Mouse (Mus musculus) embryonic facial prominence, embryonic 10.5 days (tissue): ENCODE results near the gene Wdr1. TPM values are rescaled to one million over a fixed set of nuclear protein-coding genes. Genes with fewer than 3 reads are reported as not detected.

ENCODE experiments used
- DNase-seq: peaks from one replicate; pipeline ENCODE4 v3.0.0-alpha.2; 2017; ENCODE audit warnings: low spot score
- H3K27ac ChIP-seq: fragments of 300-500 bp; sonication (generic); replicated peaks from 2 replicates; pipeline ENCODE4 v1.5.1; 2016; ENCODE audit warnings: mild to moderate bottlenecking
- H3K27me3 ChIP-seq: fragments of 300-500 bp; sonication (generic); replicated peaks from 2 replicates; pipeline ENCODE4 v1.6.1; 2016; ENCODE audit warnings: low read depth, mild to moderate bottlenecking; ENCODE audit not compliant: poor library complexity, severe bottlenecking
- H3K36me3 ChIP-seq: fragments of 300-500 bp; sonication (generic); replicated peaks from 2 replicates; pipeline ENCODE4 v1.6.1; 2016; ENCODE audit warnings: mild to moderate bottlenecking, moderate library complexity
- H3K4me1 ChIP-seq: fragments of 300-500 bp; sonication (generic); 2 replicates; pipeline ENCODE4 v1.6.1; 2016
- H3K4me3 ChIP-seq: fragments of 300-500 bp; sonication (generic); 2 replicates; pipeline ENCODE4 v1.5.1; 2016; ENCODE audit warnings: mild to moderate bottlenecking, moderate library complexity
- H3K9me3 ChIP-seq: fragments of 300-500 bp; sonication (generic); 2 replicates; pipeline ENCODE4 v1.6.1; 2016; ENCODE audit warnings: mild to moderate bottlenecking
- WGBS: fragments of 180-500 bp; shearing (Covaris S2); methylation state at CpG from one replicate; pipeline ENCODE4 v1.1.7; 2016; 5-methylcytosine and 5-hydroxymethylcytosine counted together
- polyA plus RNA-seq: library from polyadenylated mRNA; unstranded; fragments of >200 nt; fragmentation: Nextera tagmentation; extraction: Ambion mirVana; gene quantifications from 2 replicates; pipeline ENCODE4 v1.2.1, GENCODE M21; 2016

Gene Wdr1
- polyA plus RNA-seq, 1 experiment from 2014 or later, result 203 TPM

DNA sequence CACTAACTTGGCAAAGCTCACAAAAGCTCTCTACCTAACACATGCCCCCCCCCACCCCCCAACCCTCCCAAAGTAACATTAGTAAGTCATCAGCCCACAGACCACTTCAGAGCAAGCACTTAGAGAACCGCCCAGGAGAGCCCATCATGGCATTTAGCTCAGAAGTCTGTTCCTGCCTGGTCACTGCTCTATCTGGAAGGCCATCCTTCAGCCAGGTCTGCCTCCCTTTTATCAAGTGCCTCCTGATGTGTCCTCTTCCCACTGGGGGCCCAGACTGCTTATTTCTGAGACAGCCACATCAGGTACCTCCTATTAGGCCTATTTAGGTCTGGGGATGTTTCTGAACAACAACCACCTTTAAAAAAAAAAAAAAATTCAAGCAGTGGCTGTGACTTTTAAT is 22.1 kb downstream of the Wdr1 start:
- Histone ChIP-seq H3K27ac (no peak overlapping the region), H3K36me3 (peaks cover 100% of the 10 kb centered on the region), H3K4me1 (no peaks in the 10 kb centered on the region), H3K9me3 (no peaks in the 10 kb centered on the region), H3K27me3 (no peaks in the 10 kb centered on the region), H3K4me3 (no peak overlapping the region)
- no peak for DNase-seq
- 83% methylated on average over 1 of the region's 1 CpGs for WGBS

GRCm38 (mm10) chr5:38538508-38538907 is 24.5 kb downstream of the Wdr1 start:
- H3K27me3 ChIP-seq, result no peaks in the 10 kb centered on the region
- H3K27ac ChIP-seq, result no peak overlapping the region
- no peak overlapping the region for H3K4me3 ChIP-seq
- H3K36me3 ChIP-seq, result peaks cover 100% of the 10 kb centered on the region
- no peaks in the 10 kb centered on the region for H3K4me1 ChIP-seq
- H3K9me3 ChIP-seq, result no peaks in the 10 kb centered on the region
- 93% methylated on average over 8 of the region's 8 CpGs for WGBS
- DNase-seq, result no peak

DNA sequence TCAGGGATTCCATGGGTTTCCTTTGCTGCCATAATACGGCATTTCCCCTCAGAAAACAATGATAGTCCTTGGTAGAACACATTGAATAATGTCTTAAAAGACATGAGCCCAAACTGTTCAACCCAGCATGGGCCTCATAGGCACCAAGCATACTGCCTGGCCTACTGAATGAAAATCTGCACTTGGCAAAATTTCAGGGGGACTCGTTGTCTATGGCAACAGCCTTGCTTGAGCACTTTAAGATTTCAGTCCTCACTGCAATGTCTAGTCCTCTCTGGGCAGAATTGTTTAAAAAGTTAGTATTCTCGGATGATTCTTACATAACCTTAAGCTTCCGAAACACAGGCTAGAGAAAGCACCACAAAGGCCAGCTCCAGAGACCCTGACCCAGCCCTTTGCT is 25.2 kb downstream of the Wdr1 start:
- no peak for DNase-seq
- Histone ChIP-seq H3K27ac (no peak overlapping the region), H3K9me3 (no peaks in the 10 kb centered on the region), H3K4me3 (no peak overlapping the region), H3K4me1 (no peaks in the 10 kb centered on the region), H3K36me3 (peaks cover 100% of the 10 kb centered on the region), H3K27me3 (no peaks in the 10 kb centered on the region)
- WGBS, result 95% methylated on average over 4 of the region's 4 CpGs

GRCm38 (mm10) chr5:38536822-38537221 is 26.2 kb downstream of the Wdr1 start:
- peaks cover 100% of the 10 kb centered on the region for H3K36me3 ChIP-seq
- 82% methylated on average over 3 of the region's 3 CpGs for WGBS

DNA sequence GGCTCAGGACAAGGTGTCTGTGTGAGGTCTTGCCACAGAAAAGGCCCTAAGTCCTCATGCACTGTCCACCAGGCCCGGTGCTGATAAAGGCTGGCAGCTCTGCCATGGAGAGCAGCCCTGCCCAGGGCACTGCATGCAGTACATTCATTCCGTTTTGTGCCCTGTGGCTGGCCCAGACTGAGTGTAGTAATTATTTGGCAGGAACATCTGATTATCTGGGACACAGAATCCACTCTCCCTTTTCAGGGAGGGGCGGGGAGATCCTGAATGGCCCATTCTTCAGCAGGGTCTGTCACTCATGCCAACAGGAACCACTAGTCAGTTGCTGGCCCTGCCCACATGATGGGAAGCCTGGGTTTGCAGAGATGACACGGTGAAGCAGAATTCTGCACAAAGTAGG is 30.9 kb downstream of the Wdr1 start:
- no peak overlapping the region for H3K4me3 ChIP-seq
- H3K27me3 ChIP-seq, result no peaks in the 10 kb centered on the region
- no peak for DNase-seq
- H3K4me1 ChIP-seq, result no peaks in the 10 kb centered on the region
- H3K27ac ChIP-seq, result no peak overlapping the region
- no peaks in the 10 kb centered on the region for H3K9me3 ChIP-seq
- peaks cover 100% of the 10 kb centered on the region for H3K36me3 ChIP-seq
- 79% methylated on average over 4 of the region's 4 CpGs for WGBS

More at GRCm38 (mm10) chr5:38536822-38537221, 26.2 kb downstream of the Wdr1 start:
- no peak overlapping the region for H3K4me3 ChIP-seq
- DNase-seq, result no peak
- H3K9me3 ChIP-seq, result no peaks in the 10 kb centered on the region
- H3K27me3 ChIP-seq, result no peaks in the 10 kb centered on the region
- no peaks in the 10 kb centered on the region for H3K4me1 ChIP-seq
- no peak overlapping the region for H3K27ac ChIP-seq

- Histone ChIP-seq H3K9me3 (no peaks in the 10 kb centered on the region), H3K36me3 (peaks cover 99% of the 10 kb centered on the region), H3K27me3 (no peaks in the 10 kb centered on the region), H3K4me3 (no peak overlapping the region), H3K27ac (no peak overlapping the region), H3K4me1 (no peaks in the 10 kb centered on the region)
- peak; percentile 23 for DNase-seq
- 78% methylated on average over 6 of the region's 6 CpGs for WGBS
Measured at GRCm38 (mm10) chr5:38529724-38530428, 33.1 kb downstream of the Wdr1 start.

DNA sequence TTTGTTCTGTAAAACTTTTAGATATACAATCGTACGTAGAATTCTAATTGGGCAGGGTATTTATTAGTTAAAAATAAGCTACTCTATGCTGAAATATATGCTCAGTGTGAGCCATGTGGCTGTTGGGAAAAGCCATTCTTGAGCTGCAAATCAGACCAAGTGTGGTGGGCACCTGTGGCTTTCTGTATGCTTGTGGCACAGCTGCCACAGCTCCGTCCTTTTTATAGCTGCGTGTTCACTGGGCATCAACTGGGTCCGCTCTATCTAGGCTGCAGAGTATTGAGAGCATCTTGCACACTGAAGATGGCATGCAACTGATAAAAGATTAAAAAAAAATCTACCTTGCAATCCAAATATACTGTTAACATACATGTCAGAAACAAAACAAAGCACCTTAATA is 40.0 kb downstream of the Wdr1 start:
- no peaks in the 10 kb centered on the region for H3K9me3 ChIP-seq
- DNase-seq, result no peak
- WGBS, result 93% methylated on average over 5 of the region's 5 CpGs
- H3K27me3 ChIP-seq, result no peaks in the 10 kb centered on the region
- no peak overlapping the region for H3K4me3 ChIP-seq
- no peak overlapping the region for H3K27ac ChIP-seq
- no peaks in the 10 kb centered on the region for H3K4me1 ChIP-seq
- H3K36me3 ChIP-seq, result peaks cover 33% of the 10 kb centered on the region

DNA sequence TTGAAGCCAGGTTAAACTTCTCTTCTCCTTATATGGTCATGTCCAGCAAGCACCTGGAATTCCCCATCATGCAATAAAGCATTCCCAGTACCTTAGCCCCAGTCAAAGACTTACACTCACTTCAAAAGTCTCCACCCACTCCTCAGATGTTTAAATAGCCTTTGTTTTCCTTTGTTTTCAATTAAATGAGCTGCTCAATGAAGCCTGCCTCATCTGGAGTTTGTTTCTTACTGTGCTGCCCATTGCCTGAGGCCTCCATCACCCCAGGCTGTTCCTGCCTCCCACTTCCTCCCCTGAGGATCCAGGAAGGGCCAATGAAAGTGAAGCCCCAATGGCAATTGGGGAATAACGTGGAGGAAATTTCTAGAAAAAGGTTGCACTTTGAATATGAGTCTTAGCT is 42.2 kb downstream of the Wdr1 start:
- Histone ChIP-seq H3K4me3 (no peak overlapping the region), H3K36me3 (peaks cover 12% of the 10 kb centered on the region), H3K4me1 (no peaks in the 10 kb centered on the region), H3K27ac (no peak overlapping the region), H3K27me3 (no peaks in the 10 kb centered on the region), H3K9me3 (no peaks in the 10 kb centered on the region)
- DNase-seq, result no peak
- 40% methylated on average over 1 of the region's 1 CpGs for WGBS

GRCm38 (mm10) chr5:38516267-38516666 is 46.8 kb downstream of the Wdr1 start:
- Histone ChIP-seq H3K27me3 (no peaks in the 10 kb centered on the region), H3K36me3 (no peaks in the 10 kb centered on the region), H3K9me3 (no peaks in the 10 kb centered on the region), H3K27ac (no peak overlapping the region), H3K4me3 (no peak overlapping the region), H3K4me1 (peaks cover 8% of the 10 kb centered on the region; the same call in 1 of the 2 replicates)
- peak; percentile 30 for DNase-seq
- WGBS, result 60% methylated on average over 6 of the region's 6 CpGs

- H3K4me3 ChIP-seq, result no peak overlapping the region
- WGBS, result 15% methylated on average over 2 of the region's 2 CpGs
- no peak for DNase-seq
- H3K27ac ChIP-seq, result no peak overlapping the region
- peaks cover 8% of the 10 kb centered on the region; the same call in 1 of the 2 replicates for H3K4me1 ChIP-seq
- H3K36me3 ChIP-seq, result no peaks in the 10 kb centered on the region
- no peaks in the 10 kb centered on the region for H3K27me3 ChIP-seq
- no peaks in the 10 kb centered on the region for H3K9me3 ChIP-seq
Measured at GRCm38 (mm10) chr5:38512991-38513390, 50.0 kb downstream of the Wdr1 start.

- Histone ChIP-seq H3K9me3 (no peaks in the 10 kb centered on the region), H3K4me1 (peaks cover 19% of the 10 kb centered on the region), H3K4me3 (no peak overlapping the region), H3K36me3 (no peaks in the 10 kb centered on the region), H3K27ac (no peak overlapping the region), H3K27me3 (no peaks in the 10 kb centered on the region)
- no peak for DNase-seq
- WGBS, result 84% methylated on average over 4 of the region's 4 CpGs
Measured at GRCm38 (mm10) chr5:38509568-38509967, 53.5 kb downstream of the Wdr1 start.

DNA sequence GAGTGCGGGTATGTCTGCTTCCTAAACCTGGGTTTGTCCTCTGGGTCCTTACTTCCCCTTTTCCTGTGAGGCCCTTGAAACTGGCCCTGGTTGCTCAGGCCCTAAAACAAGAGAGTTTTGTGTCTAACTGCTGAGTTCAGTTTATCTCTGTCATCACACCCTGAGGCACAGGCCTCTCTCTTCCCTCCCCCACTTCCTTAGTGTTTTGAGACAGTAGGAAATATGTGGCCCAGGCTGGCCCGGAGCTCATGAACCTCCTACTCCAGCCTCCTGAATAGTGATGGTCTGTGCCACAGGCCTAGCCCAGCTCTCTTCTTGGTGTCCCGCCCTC is 57.6 kb downstream of the Wdr1 start:
- no peak for DNase-seq
- Histone ChIP-seq H3K36me3 (no peaks in the 10 kb centered on the region), H3K4me1 (peaks cover 23% of the 10 kb centered on the region), H3K27ac (peak overlapping the region; percentile 73), H3K27me3 (no peaks in the 10 kb centered on the region), H3K9me3 (no peaks in the 10 kb centered on the region), H3K4me3 (no peak overlapping the region)
- WGBS, result 53% methylated on average over 3 of the region's 3 CpGs

- no peaks in the 10 kb centered on the region for H3K27me3 ChIP-seq
- 45% methylated on average over 6 of the region's 6 CpGs for WGBS
- no peaks in the 10 kb centered on the region for H3K36me3 ChIP-seq
- H3K9me3 ChIP-seq, result no peaks in the 10 kb centered on the region
- peak overlapping the region; percentile 73 for H3K27ac ChIP-seq
- peaks cover 23% of the 10 kb centered on the region for H3K4me1 ChIP-seq
- DNase-seq, result no peak
- H3K4me3 ChIP-seq, result no peak overlapping the region
Measured at GRCm38 (mm10) chr5:38504747-38505434, 58.1 kb downstream of the Wdr1 start.
